Mouse (Mus musculus) inflammation-experienced regulatory T-cells, adult 6 months (primary cell): Measurements from ENCODE around the gene Add3. TPM values are rescaled to one million over a fixed set of nuclear protein-coding genes. Genes with fewer than 3 reads are reported as not detected.

Source experiments
- ATAC-seq: one replicate; pipeline ENCODE4 v1.8.0; 2017
- polyA plus RNA-seq, 3 experiments: library from polyadenylated mRNA; unstranded; fragments of 100-300 nt; shearing (Covaris generic); gene quantifications; one replicate each; pipeline ENCODE4 v1.2.1; 2017

Gene Add3
- 100 to 1,000 TPM; 100 to 138 (median 112) TPM for polyA plus RNA-seq

DNA sequence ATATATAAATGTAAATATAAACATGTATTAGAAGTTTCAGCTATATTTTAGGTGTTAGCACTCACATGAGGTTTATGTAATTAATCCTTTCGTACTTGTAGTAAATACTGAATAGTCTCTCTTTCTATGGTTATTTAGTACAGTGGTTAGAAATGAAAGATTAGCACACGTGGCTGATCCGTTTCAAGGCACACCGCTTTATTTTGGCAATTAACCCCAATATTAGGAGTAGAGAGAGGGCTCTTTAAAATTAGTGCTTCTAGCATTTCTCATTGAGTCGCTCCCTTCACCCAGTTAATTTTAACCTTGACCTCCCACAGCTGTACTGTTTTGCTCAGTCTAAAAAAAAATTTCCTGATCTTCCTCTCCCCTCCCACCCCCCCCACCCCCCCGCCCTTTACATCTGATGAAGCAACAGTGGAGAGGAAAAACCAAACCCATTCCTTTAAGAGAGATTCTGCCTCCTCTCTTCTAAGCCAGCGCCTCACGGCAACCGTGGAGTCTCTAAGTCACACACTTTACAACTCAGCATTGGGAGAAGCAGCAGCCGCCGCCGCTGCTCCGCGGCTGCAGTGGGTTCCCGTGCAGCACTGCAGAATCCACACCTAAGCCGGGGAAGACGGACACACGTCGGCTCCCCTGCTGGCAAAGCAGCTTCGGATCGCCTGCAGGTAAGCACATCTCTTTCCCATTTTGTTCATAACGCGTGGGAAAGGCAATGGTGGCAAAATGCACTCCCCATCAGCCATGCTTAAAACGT lies at the start of gene Add3:
Gene Add3 (plus strand): TSS at position 400 of the 760 bp plus-strand sequence.
- no peak for ATAC-seq

DNA sequence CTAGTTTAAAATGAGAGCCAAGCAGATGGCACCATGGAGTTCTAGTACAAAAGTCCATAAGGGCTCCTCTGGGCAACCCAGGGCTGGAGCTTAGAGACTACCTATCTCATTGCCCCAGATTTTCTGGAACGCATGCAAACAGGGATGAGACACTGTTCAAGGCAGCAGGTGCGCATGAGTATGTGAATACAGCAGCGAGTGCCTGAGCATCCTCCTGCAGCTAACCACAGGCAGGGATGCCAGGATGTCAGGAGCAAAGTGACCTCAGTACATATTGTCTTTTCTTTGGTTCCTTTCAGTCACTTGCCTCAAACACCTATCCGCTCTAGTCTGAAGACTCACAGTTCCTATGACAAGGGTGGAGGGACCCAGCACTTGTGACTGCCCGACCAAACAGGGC lies 49.6 kb upstream of the Add3 start:
- ATAC-seq: no peak

DNA sequence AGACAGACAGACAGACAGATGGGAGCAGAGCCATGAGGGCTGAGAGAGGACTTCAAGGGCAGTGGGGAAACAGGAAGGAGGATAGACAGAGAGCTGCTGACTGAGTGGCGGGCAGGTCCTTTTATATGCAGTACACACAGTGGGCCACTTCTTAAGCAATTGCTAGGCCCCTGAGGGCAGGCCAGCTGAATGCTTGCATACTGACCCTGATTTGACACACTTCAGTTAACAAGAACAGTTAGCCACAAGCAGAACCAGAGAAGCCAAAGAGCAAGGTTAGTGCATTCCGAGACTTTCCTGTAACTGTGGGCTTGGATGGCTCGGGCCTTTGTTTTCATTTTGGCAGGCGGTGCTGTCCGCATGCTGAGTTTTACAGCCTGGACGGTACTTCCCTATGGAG lies 48.0 kb upstream of the Add3 start:
- no peak for ATAC-seq

DNA sequence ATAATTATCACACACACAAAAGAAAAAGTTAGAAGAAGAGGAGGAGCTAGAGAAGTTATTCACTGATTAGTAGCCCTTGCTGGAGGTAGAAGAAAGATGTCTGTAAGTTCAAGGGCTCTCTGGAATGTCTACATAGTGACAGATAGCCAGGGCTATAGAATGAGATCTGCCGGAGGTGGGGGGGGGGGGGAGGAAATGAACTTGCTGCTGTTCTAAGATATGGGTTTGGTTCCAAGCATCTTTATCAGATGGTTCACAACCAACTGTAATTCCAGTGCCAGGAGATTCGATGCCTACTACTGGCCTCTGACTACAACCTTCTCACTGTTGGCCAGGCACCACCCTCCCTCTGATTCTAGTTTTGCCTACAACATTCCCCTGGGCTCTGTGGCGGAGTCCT lies 46.9 kb upstream of the Add3 start:
- no peak for ATAC-seq

DNA sequence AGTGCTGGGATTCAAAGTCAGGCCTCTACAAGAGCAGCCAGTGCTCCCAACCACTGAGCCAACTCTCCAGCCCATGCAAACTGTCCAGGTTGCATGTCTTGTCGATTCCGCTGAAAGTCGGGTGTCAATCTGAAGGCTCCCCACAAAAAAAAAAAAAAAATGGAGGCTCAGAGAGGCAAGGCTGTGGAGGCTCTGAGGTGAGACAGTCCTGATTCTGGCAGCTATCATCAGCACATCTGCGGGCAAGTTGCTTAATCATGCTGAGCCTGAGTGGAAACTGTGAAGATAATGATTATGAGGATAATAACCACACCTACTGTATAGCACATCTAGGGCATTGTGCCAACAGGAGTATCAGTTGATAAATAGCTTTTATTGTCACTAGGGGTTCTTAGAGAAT lies 45.6 kb upstream of the Add3 start:
- no peak for ATAC-seq

DNA sequence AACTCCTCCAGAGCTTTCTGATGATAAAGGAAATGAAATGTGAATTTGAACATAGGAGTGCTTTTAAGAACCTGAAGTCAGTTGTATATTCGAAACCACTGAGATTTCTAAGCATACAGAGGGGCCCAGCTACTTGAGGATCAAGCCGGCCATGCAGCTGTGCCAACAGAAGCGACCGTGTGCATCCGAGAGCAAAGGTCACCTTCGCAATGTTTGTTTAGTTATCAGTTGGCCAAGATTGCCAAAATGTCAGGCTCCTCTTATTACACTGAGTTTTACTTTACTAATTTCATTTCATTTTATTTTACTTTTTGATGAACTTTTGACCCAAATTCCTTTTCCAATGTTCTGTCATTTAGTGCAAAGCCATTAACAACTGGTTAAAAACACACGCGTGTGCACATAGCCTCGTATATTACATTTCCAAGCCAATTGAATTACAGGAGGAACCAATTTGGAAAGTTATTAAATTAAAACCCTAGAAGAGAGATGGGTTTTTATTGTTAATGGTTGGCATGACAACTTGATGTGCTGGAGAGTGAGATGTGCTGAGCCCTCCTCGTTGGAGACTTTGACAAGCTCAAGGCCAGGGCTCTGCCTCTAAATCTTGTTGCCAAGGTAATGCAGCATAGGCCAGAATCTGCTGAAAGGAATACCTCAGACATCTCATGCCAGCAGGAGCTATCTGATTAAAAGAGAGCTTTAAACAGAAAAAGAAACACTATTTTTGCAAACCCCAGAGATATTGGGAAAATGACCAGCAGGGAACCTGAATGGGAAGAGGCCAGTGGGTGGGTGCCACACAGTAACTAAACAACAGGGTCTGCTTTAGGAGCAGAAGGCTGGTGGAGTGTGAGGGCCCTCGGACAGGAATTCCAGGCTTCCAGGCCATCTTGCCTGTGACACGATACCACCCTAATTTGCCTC lies 38.6 kb upstream of the Add3 start:
- ATAC-seq: no peak

DNA sequence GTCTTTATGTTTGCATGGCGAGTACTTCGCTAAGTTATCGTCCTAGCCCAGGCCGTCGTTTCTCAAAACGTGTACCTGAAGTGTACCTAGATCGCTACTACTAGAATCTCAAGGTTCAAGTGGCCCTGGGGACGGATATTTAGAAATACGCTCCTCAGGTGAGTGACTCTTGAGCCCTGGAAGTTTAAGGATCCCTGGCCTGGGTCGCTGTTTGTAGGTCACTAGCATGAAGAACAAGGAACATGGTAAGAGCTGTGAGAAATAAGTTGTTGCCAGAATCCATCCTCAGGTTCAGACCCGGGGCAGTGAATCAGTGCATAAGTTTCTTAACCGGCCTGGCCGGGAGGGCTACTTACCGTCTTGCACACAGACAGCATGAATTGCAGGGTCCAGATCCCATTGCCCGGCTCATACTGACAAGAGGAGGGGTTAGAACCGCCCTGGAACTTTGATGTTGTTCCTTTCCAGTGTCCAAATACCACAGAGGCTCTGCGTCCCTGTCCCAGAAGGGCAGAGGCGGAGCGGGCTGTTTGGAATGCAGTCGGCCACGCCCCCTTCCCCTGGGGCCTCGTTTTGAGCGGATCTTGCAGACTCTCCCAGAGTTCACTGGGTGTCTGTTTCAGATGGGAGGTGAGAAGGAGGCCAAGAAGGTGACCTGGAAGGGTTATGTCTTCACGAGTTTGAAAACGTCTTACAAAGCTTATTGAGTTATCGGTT lies 34.7 kb upstream of the Add3 start:
- no peak for ATAC-seq

DNA sequence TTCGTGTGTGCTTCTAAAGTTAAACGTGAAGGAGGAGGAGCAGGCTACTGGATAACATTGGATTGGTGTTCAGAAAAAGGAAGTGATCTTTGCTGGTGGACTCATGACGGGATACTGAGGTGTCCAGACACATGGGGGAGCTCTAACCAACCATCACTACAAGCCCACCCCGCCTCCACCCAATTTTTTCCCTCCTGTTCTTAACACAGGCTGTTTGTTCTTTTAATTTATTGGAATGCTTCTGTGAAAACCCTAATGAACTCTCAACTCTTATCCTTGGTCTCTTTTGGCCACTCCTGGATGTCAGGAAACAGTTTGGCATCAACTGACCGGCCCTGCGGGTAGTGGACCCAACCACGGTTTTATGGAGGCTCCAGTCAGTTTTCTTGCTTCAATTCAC lies 33.3 kb upstream of the Add3 start:
- ATAC-seq: no peak

DNA sequence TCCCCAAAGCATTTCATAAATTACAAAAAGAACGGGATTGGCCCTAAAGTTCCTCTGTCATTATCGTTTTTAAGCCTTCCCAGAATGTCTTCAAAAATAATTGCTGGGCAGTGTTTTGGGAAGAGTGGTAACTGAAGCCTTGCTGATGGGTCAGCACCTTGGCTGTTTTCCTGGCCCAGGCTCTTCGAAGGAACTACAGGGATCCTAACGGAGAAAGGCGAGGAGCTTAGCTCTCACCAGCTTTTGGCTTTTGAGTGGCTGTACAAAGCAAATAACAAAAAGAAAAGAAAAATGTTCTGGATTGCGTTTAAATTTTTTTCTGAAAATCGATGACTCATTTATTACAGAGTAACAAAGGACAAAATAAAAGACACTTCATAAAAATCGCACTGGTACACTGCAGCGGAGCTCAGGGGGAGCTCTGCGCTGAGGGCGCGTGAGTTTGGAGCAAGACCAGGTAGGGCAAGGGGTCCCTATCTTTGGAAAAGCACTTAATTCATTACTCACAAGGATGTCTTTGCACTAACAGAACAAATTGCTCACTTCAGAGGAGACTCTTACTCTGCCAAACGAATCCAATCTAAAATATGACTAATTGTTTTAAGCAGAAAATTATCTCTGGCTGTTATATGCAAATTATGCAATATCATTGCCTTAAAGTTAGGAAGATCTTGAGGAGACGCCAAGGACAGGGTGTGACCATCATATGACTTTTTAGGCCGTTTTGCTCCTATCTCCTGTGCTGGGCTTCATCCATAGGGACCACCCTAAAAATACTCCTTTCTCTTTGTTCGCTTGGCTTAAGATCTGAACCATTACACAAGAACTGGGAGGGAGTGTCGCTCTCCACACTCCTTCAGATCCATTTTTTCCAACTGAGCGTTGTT lies 32.6 kb upstream of the Add3 start:
- no peak for ATAC-seq

DNA sequence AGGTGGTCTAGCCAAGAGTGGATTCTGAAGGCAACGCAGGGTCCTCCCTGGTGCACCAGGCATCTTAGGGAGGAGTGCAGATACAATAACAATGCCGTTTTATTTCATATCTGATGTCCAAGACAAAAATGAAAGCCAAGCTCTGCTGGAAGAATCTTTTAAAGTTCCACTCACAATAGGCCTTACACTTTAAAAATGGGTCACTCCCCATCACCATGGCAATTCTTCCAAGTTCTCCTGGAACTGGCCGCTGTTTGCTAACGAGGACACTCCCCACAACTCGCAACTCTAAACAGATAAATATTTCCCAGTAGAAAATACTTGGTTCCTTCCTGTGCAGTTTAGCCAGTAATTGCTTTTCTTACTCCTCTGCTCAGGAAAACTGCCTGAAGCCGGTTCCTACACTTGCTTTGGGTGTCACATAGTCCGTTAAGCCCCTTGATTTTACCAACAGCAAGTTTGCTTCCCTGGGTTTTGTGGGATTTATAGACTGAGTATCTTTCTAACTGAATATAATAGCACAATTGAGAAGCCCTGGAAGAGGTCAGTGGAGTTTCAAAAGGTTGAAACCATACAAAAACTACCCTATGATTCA lies 28.1 kb upstream of the Add3 start:
- ATAC-seq: no peak

DNA sequence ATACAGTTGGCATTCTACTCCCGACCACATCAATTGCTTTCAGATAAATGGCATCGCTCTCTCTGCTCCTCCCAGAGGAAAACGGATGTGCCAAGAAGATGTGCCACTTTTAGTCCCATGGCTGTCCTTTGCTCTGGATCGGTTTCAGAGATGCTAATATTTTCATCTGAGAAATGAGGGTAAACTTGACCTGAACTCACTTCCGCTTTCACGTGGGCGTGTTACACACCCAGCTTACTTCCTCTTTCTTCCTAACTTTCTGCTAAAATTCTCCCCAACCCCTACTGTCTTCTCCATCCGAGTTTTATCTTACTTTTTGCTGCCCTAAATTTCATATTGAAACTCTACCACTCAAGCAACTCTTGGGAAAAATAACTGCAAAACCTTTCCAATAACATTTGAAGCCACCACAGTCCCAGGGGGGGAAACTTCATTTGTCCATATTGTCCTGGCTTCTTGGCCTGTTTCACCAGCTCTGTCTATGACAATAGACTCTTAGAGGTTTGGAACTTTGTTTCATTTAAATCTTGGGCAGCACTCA lies 20.9 kb upstream of the Add3 start:
- ATAC-seq: peak; percentile 61

DNA sequence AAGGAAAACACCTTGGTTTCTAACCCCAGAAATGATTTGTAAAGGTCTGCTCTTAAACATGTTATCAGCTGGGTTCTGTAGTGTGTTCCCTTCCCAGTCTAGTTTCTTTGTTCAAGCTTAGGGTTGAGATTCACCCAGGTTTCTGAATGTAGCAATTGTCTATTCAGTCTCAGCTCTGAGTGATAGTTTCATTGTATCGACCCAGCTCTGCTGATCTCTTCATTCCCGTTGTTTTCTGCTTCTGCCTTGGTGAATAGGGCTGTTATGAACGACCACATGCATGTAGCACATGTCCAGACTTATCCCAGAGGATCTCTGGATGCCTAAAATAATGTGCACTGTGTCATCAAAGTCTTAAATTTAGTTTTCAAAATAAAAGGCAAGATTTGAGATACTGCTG lies 19.8 kb upstream of the Add3 start:
- no peak for ATAC-seq

DNA sequence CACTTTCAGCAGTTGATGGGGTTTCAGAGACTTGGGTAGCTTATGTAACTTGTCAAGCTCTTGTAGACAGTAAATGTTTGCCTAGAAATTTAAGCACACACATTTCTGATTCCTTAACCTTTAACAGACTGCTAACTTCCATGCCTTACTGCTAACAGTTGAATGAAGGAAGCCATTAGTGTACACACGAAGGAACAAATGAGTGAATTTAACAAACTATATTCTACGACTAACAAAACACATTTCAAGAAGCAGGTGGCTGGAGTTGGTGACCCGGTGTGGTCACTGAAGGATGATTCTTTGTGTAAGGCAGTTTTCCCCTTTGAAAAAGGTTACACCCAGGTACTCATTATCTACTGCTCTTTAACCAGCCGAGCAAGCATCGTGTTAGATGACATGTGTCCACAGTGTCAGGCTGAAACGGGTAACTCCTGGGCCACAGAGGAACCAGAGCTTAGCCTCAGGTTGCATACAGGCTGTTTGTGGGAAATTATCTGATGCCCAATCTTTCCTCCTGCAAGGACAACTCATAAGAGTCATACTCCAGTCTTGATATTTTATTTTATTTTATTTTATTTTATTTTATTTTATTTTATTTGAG lies 17.5 kb upstream of the Add3 start:
- ATAC-seq: no peak

DNA sequence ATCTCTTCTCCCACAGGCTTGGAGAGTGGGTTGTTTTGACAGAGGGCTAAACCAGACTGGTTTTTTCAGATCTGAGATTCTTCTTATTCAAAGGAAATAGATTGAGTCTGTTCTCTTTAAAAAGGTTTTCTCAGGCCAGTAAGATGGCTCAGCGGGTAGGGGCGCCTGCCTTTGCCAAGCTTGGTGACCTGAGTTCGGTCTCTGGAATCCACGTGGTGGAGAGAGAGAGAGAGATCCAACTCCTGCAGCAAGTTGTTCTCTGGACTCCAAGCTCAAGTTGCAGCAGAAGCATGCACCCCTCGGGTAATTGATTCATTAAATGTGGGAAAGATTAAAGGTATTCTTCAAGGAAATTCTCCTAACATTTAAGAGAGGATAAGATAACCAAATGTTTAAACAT lies 16.9 kb upstream of the Add3 start:
- ATAC-seq: no peak

DNA sequence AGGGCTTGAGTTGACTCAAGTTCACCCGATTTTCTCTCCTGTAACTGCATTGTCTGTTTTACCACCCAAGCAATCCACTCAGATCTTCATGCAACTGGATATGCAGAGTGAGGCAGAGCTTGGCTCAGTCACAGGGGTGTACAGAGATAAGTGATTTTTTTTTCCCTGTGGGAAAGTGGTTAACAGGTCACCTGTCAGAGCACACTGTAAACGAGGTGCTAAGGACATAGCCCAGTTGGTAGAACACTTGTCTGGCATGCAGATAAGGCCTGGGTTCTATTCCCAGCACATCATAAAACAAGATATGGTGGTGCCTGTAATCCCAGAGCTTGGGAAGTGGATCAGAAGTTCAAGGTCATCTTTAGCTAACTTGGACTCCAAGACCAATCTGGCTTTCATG lies 14.6 kb upstream of the Add3 start:
- ATAC-seq: no peak

DNA sequence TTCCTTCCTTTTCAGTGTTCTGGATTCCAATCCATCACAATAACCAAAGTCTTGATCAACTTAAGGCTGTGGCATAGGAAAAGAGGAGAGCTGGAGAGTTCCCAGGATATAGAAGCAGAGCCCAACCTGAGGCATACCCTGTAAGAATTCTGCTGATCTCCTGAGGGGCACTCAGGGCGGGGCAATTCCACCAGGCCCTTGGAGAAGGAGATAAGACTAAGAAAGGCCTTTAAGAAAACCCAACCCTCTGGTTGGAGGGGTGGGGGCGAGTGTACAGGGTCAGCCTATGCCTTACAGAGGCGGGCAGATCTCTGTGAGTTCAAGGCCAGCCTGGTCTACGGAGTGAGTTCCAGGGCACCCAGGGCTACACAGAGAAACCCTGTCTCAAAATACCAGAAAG lies 13.7 kb upstream of the Add3 start:
- ATAC-seq: no peak

DNA sequence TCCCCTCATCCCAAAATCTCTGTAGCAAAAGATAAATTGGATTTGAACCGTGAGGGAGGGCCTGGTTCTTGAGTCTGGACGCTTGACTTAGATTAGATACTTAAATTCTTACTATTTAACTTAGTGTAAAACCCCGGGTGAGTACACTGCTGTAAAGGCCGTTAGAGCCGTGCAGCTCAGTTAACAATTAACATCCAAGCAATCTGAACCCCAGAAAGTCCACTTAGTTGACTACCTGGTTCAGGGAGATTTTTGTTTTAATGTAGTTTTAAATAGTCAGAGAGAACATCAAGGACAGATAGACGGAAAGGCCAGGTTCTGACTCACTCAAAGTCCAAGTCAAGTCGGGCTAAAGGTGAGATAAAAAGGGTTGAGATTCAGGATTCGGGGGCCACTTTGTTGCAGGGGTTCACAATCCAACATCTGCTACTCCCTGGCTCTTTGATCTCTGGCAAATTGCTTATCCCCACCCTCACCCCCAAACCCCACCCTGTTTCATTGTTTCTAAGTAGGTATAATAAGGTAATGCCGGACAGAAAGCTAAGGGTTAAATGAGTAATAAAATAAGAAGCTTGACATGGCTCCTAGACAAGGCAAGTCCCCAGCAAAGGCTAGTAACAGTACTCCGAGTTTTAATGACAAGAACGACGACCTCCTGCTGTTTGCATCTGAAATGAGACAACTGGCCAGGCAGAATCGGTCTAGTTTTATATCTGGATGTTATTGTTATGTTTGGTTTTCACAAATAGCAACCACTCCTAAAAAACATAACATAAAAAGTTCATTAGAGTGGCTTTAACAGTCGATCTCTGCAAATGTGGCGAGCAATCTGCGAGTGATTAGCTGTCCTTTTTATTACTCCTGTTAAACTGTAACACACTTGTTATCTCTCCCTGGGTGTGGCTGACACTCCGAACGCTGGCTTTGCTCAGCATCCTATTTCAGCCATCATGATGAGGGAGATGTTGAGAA lies 12.6 kb upstream of the Add3 start:
- ATAC-seq: no peak

DNA sequence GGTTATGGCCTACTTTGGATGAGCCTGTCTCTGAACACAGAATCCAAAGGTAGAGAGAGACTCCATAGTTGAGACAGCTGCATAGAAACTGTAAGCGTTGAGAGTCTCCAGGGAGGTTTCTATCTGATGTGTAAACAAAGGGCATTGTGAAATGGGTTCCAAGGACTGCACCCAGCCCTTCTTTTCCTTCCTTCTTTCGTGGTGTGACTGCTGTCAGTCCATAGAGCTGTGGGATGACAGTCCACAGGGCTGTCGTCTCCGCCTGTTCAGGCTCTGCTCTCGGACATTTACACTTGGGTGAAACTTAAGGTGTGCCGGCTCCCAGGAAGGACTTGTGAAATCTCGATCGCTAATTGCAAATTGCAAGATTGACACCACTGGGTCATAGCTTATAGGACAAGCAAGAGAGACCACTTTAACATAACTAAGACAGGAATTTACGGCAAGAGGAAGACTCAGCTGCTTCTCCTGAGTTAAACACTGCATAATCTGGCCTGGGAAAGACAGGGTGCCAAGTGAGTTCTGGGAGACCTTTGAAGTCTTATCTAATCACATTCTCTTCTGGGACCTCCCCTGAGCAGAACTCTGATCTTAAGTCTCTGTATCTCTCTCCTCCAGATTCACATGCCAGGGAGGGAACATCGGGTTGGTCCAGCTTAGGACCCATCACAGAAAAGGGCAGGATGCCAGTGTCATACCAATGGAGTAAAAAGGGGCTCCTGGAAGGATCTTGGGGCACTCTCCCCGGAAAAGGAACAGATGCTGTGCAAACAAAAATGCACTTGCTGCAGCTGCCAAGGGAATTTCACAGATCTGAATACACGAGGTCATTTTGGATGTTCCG lies 11.5 kb upstream of the Add3 start:
- no peak for ATAC-seq
